ENCODE assay signal across 23 mouse cellular contexts in genomic region chr19:14695369-14695768, GRCm38 (mm10).
DNase-seq lines count a peak whose midpoint lies in the region; ATAC-seq and TF ChIP-seq lines count a peak whose summit lies in the region.
"Had no signal": no experiment of that assay in that cellular context is flagged by ENCODE, and none has a peak within 500 bp of the region (broad histone marks: within the 10 kb centered on the region; RNA-seq: fewer than 3 reads in every experiment).

No protein-coding gene starts in this region.

- H3K4me1 ChIP-seq in thymus, adult 2 months (replicated peaks; ENCODE audit: control insufficient read depth, insufficient read depth, low read length): no peaks in the 10 kb centered on the region
- H3K4me1 ChIP-seq in midbrain, embryonic 14.5 days (ENCODE audit: control insufficient read depth, insufficient read depth, low read length): no peaks in the 10 kb centered on the region
- H3K4me1 ChIP-seq: heart, embryonic 13.5 days; limb, embryonic 13.5 days; liver, embryonic 13.5 days; midbrain, embryonic 13.5 days; neural tube, embryonic 15.5 days had no signal

- no peak overlapping the region for H3K4me2 ChIP-seq in midbrain, embryonic 14.5 days (ENCODE audit: low read length)
- H3K4me2 ChIP-seq: heart, embryonic 13.5 days; limb, embryonic 13.5 days; liver, embryonic 13.5 days; lung, embryonic 14.5 days; midbrain, embryonic 13.5 days; neural tube, embryonic 15.5 days had no signal

- no peak for ATAC-seq in cerebellum, adult (ENCODE audit: insufficient number of reproducible peaks, low FRiP score, low TSS enrichment)
- ATAC-seq in midbrain, embryonic 14.5 days (ENCODE audit: low FRiP score, low TSS enrichment): no peak
- ATAC-seq: hindbrain, embryonic 16.5 days; midbrain, embryonic 13.5 days had no signal

- H3K9ac ChIP-seq in midbrain, embryonic 14.5 days (replicated peaks; ENCODE audit: low read length): no peak overlapping the region
- H3K9ac ChIP-seq: heart, embryonic 13.5 days; limb, embryonic 13.5 days; liver, embryonic 13.5 days; lung, embryonic 14.5 days; midbrain, embryonic 13.5 days; neural tube, embryonic 15.5 days had no signal

- peak; percentile 43 to 53 for DNase-seq in B cell, adult 2 months
- peak; percentile 73 to 76 for DNase-seq in CD8-positive naive resting alpha-beta T cell, adult 2 months (ENCODE audit: low read depth in 2 of 2, low spot score in 2 of 2)
- DNase-seq in induced T-regulatory cell, adult 2 months (ENCODE audit: low read depth): peak; percentile 51
- peak; percentile 24 for DNase-seq in thymus, adult 2 months
- no peak for DNase-seq in cerebellum, postnatal 25 days
- DNase-seq in midbrain, embryonic 14.5 days: no peak
- no peak for DNase-seq in right cerebral cortex, postnatal 36 days (ENCODE audit: low spot score in 2 of 2)
- DNase-seq: cerebellum, adult 9-11 months; heart, adult 18-20 months; heart, postnatal 4 days; kidney, adult 2 months; kidney, postnatal 10 days; liver, embryonic 13.5 days; lung, embryonic 14.5 days; right cerebral cortex, postnatal 4 days had no signal

- no peak for TF ChIP-seq POLR2A in thymus, adult 2 months (IDR thresholded peaks at IDR 0.05; ENCODE audit: control insufficient read depth, extremely low read depth, insufficient read depth, low read length, poor library complexity)

- no peaks in the 10 kb centered on the region for H3K36me3 ChIP-seq in thymus, adult 2 months (ENCODE audit: control insufficient read depth, insufficient read depth, low read length)
- H3K36me3 ChIP-seq in midbrain, embryonic 14.5 days (ENCODE audit: control insufficient read depth, insufficient read depth, low read length): no peaks in the 10 kb centered on the region
- H3K36me3 ChIP-seq: G1E; heart, embryonic 13.5 days; limb, embryonic 13.5 days; liver, embryonic 13.5 days; midbrain, embryonic 13.5 days; neural tube, embryonic 15.5 days had no signal

- H3K9me3 ChIP-seq in midbrain, embryonic 14.5 days (ENCODE audit: control insufficient read depth, low read length): no peaks in the 10 kb centered on the region
- H3K9me3 ChIP-seq: G1E; heart, embryonic 13.5 days; limb, embryonic 13.5 days; liver, embryonic 13.5 days; neural tube, embryonic 15.5 days had no signal

- WGBS in thymus, adult 2 months: 9% methylated on average over 10 of the region's 10 CpGs
- 94% methylated on average over 10 of the region's 10 CpGs for WGBS in midbrain, embryonic 14.5 days

- no peaks in the 10 kb centered on the region for H3K27me3 ChIP-seq in thymus, adult 2 months (ENCODE audit: control insufficient read depth, insufficient read depth, low read length)
- H3K27me3 ChIP-seq in midbrain, embryonic 14.5 days (ENCODE audit: control insufficient read depth, insufficient read depth, low read length): no peaks in the 10 kb centered on the region
- H3K27me3 ChIP-seq: heart, embryonic 13.5 days; limb, embryonic 13.5 days; liver, embryonic 13.5 days; midbrain, embryonic 13.5 days; neural tube, embryonic 15.5 days had no signal

- no peak overlapping the region for H3K27ac ChIP-seq in thymus, adult 2 months (ENCODE audit: control insufficient read depth, insufficient read depth, low read length)
- H3K27ac ChIP-seq in midbrain, embryonic 14.5 days (replicated peaks; ENCODE audit: low read depth, low read length): no peak overlapping the region
- H3K27ac ChIP-seq: heart, embryonic 13.5 days; limb, embryonic 13.5 days; liver, embryonic 13.5 days; macrophage; midbrain, embryonic 13.5 days; neural tube, embryonic 15.5 days had no signal

- H3K4me3 ChIP-seq in thymus, adult 2 months (ENCODE audit: control insufficient read depth, insufficient read depth, low read length): no peak overlapping the region
- no peak overlapping the region for H3K4me3 ChIP-seq in midbrain, embryonic 14.5 days (replicated peaks; ENCODE audit: low read depth, low read length)
- H3K4me3 ChIP-seq: heart, embryonic 13.5 days; limb, embryonic 13.5 days; liver, embryonic 13.5 days; midbrain, embryonic 13.5 days; neural tube, embryonic 15.5 days had no signal

- no peak for TF ChIP-seq CTCF in thymus, adult 2 months (IDR thresholded peaks at IDR 0.05; ENCODE audit: borderline replicate concordance, control insufficient read depth, extremely low read depth, insufficient read depth, low read length, poor library complexity)

Comparison
In these comparisons a context has a peak if more than half of its experiments do, and no peak if none do; other contexts are left out.
1. DNase-seq: peak in B cell, adult 2 months (2 of 2), CD8-positive naive resting alpha-beta T cell, adult 2 months (2 of 2), induced T-regulatory cell, adult 2 months (single experiment) and thymus, adult 2 months (single experiment); none in cerebellum, postnatal 25 days (0 of 2), midbrain, embryonic 14.5 days (single experiment) and right cerebral cortex, postnatal 36 days (0 of 2).